Mouse (Mus musculus): ENCODE results near the gene Arhgap10. TPM values are rescaled to one million over a fixed set of nuclear protein-coding genes. Genes with fewer than 3 reads are reported as not detected.

Gene Arhgap10
- total and polyA plus RNA-seq, 2 experiments from 2014 or later = 2.3 to 5.4 TPM

GRCm38 (mm10) chr8:77276827-77277226 is 240.9 kb downstream of the Arhgap10 start:
- 92% methylated on average over 10 of the region's 10 CpGs for WGBS

GRCm38 (mm10) chr8:77275571-77275970 is 242.2 kb downstream of the Arhgap10 start:
- no peak overlapping the region for H3K9ac ChIP-seq (replicated peaks; ENCODE audit: low read length, poor library complexity, severe bottlenecking)
- no peak overlapping the region for H3K4me2 ChIP-seq (ENCODE audit: low read depth, low read length, poor library complexity, severe bottlenecking)
- H3K36me3 ChIP-seq (ENCODE audit: insufficient read depth, low read length) = no peaks in the 10 kb centered on the region
- H3K9me3 ChIP-seq (ENCODE audit: low read length) = no peaks in the 10 kb centered on the region
- TF ChIP-seq CTCF (IDR thresholded peaks at IDR 0.05) = no peak
- H3K27ac ChIP-seq (ENCODE audit: low read depth, low read length) = no peak overlapping the region
- DNase-seq (ENCODE audit: low spot score) = no peak
- no peak for ATAC-seq (ENCODE audit: low FRiP score)
- H3K4me3 ChIP-seq (ENCODE audit: low read depth, low read length) = no peak overlapping the region
- no peaks in the 10 kb centered on the region; the same call in 1 of the 2 replicates for H3K4me1 ChIP-seq (ENCODE audit: insufficient read depth, low read length)
- 93% methylated on average over 5 of the region's 5 CpGs for WGBS
- no peaks in the 10 kb centered on the region for H3K27me3 ChIP-seq (ENCODE audit: insufficient read depth, low read length)

More at GRCm38 (mm10) chr8:77276827-77277226, 240.9 kb downstream of the Arhgap10 start:
- H3K9me3 ChIP-seq (ENCODE audit: low read length) = no peaks in the 10 kb centered on the region
- DNase-seq (ENCODE audit: low spot score) (no peak), ATAC-seq (ENCODE audit: low FRiP score) (no peak)
- H3K4me1 ChIP-seq (ENCODE audit: insufficient read depth, low read length) = no peaks in the 10 kb centered on the region; the same call in 1 of the 2 replicates
- no peak overlapping the region for H3K4me2 ChIP-seq (ENCODE audit: low read depth, low read length, poor library complexity, severe bottlenecking)
- no peak overlapping the region for H3K27ac ChIP-seq (ENCODE audit: low read depth, low read length)
- no peaks in the 10 kb centered on the region for H3K36me3 ChIP-seq (ENCODE audit: insufficient read depth, low read length)
- no peak overlapping the region for H3K4me3 ChIP-seq (ENCODE audit: low read depth, low read length)
- H3K27me3 ChIP-seq (ENCODE audit: insufficient read depth, low read length) = no peaks in the 10 kb centered on the region
- H3K9ac ChIP-seq (replicated peaks; ENCODE audit: low read length, poor library complexity, severe bottlenecking) = no peak overlapping the region
- TF ChIP-seq CTCF (IDR thresholded peaks at IDR 0.05) = no peak

- Histone ChIP-seq H3K36me3 (ENCODE audit: insufficient read depth, low read length) (no peaks in the 10 kb centered on the region), H3K27me3 (ENCODE audit: insufficient read depth, low read length) (no peaks in the 10 kb centered on the region), H3K4me2 (ENCODE audit: low read depth, low read length, poor library complexity, severe bottlenecking) (no peak overlapping the region), H3K4me3 (ENCODE audit: low read depth, low read length) (no peak overlapping the region), H3K27ac (ENCODE audit: low read depth, low read length) (no peak overlapping the region), H3K9ac (replicated peaks; ENCODE audit: low read length, poor library complexity, severe bottlenecking) (no peak overlapping the region), H3K9me3 (ENCODE audit: low read length) (peaks cover 3% of the 10 kb centered on the region; the same call in 1 of the 2 replicates), H3K4me1 (ENCODE audit: insufficient read depth, low read length) (no peaks in the 10 kb centered on the region)
- DNase-seq (ENCODE audit: low spot score) (no peak), ATAC-seq (ENCODE audit: low FRiP score) (no peak)
- TF ChIP-seq CTCF (IDR thresholded peaks at IDR 0.05) = no peak
- 87% methylated on average over 6 of the region's 6 CpGs for WGBS
These were observed 245.6 kb downstream of the Arhgap10 start for GRCm38 (mm10) chr8:77272136-77272535.

GRCm38 (mm10) chr8:77267941-77268405 is 249.8 kb downstream of the Arhgap10 start:
- no peak overlapping the region for H3K27ac ChIP-seq (ENCODE audit: low read depth, low read length)
- DNase-seq (ENCODE audit: low spot score) = no peak
- WGBS = 35% methylated on average over 1 of the region's 1 CpGs

GRCm38 (mm10) chr8:77262216-77263009 is 255.3 kb downstream of the Arhgap10 start:
- no peak overlapping the region for H3K27ac ChIP-seq (ENCODE audit: low read depth, low read length)
- H3K9ac ChIP-seq (replicated peaks; ENCODE audit: low read length, poor library complexity, severe bottlenecking) = no peak overlapping the region
- H3K4me1 ChIP-seq (ENCODE audit: insufficient read depth, low read length) = no peaks in the 10 kb centered on the region
- 79% methylated on average over 12 of the region's 12 CpGs for WGBS
- no peaks in the 10 kb centered on the region for H3K27me3 ChIP-seq (ENCODE audit: insufficient read depth, low read length)
- H3K4me3 ChIP-seq (ENCODE audit: low read depth, low read length) = no peak overlapping the region
- ATAC-seq (ENCODE audit: low FRiP score) (no peak), DNase-seq (ENCODE audit: low spot score) (no peak)
- TF ChIP-seq CTCF (IDR thresholded peaks at IDR 0.05) = no peak
- H3K4me2 ChIP-seq (ENCODE audit: low read depth, low read length, poor library complexity, severe bottlenecking) = no peak overlapping the region
- H3K9me3 ChIP-seq (ENCODE audit: low read length) = no peaks in the 10 kb centered on the region
- no peaks in the 10 kb centered on the region for H3K36me3 ChIP-seq (ENCODE audit: insufficient read depth, low read length)

More at GRCm38 (mm10) chr8:77267941-77268405, 249.8 kb downstream of the Arhgap10 start:
- Histone ChIP-seq H3K9me3 (ENCODE audit: low read length) (peaks cover 3% of the 10 kb centered on the region; the same call in 1 of the 2 replicates), H3K4me1 (ENCODE audit: insufficient read depth, low read length) (no peaks in the 10 kb centered on the region), H3K36me3 (ENCODE audit: insufficient read depth, low read length) (no peaks in the 10 kb centered on the region), H3K27me3 (ENCODE audit: insufficient read depth, low read length) (no peaks in the 10 kb centered on the region), H3K4me2 (ENCODE audit: low read depth, low read length, poor library complexity, severe bottlenecking) (no peak overlapping the region), H3K9ac (replicated peaks; ENCODE audit: low read length, poor library complexity, severe bottlenecking) (no peak overlapping the region), H3K4me3 (ENCODE audit: low read depth, low read length) (no peak overlapping the region)
- no peak for TF ChIP-seq CTCF (IDR thresholded peaks at IDR 0.05)
- ATAC-seq (ENCODE audit: low FRiP score) = no peak

- Histone ChIP-seq H3K9ac (replicated peaks; ENCODE audit: low read length, poor library complexity, severe bottlenecking) (no peak overlapping the region), H3K4me1 (ENCODE audit: insufficient read depth, low read length) (no peaks in the 10 kb centered on the region)
These were observed 256.5 kb downstream of the Arhgap10 start for GRCm38 (mm10) chr8:77261215-77261614.

More at GRCm38 (mm10) chr8:77261215-77261614, 256.5 kb downstream of the Arhgap10 start:
- Histone ChIP-seq H3K27ac (ENCODE audit: low read depth, low read length) (no peak overlapping the region), H3K4me2 (ENCODE audit: low read depth, low read length, poor library complexity, severe bottlenecking) (no peak overlapping the region), H3K36me3 (ENCODE audit: insufficient read depth, low read length) (no peaks in the 10 kb centered on the region), H3K27me3 (ENCODE audit: insufficient read depth, low read length) (no peaks in the 10 kb centered on the region), H3K9me3 (ENCODE audit: low read length) (no peaks in the 10 kb centered on the region), H3K4me3 (ENCODE audit: low read depth, low read length) (no peak overlapping the region)
- TF ChIP-seq CTCF (IDR thresholded peaks at IDR 0.05) = no peak
- DNase-seq (ENCODE audit: low spot score) (no peak), ATAC-seq (ENCODE audit: low FRiP score) (no peak)
- WGBS = 97% methylated on average over 6 of the region's 6 CpGs
